Mouse (Mus musculus): ENCODE results near the gene Krt33a. TPM values are rescaled to one million over a fixed set of nuclear protein-coding genes. Genes with fewer than 3 reads are reported as not detected.

Krt33a gene
- total and polyA plus RNA-seq, 3 experiments = not detected

GRCm38 (mm10) chr11:100047193-100047592, 31.2 kb upstream of the Krt33a start:
- no peaks in the 10 kb centered on the region for H3K27me3 ChIP-seq (ENCODE audit: control insufficient read depth in 1 of 2, insufficient read depth in 2 of 2, low read length in 2 of 2)
- no peak overlapping the region for H3K9ac ChIP-seq (ENCODE audit: control insufficient read depth, low read depth, low read length, poor library complexity, severe bottlenecking)

GRCm38 (mm10) chr11:100046303-100046866, 30.4 kb upstream of the Krt33a start:
- H3K4me1 ChIP-seq (ENCODE audit: control insufficient read depth in 1 of 2, insufficient read depth in 2 of 2, low read length in 2 of 2) = no peaks in the 10 kb centered on the region
- H3K79me2 ChIP-seq (ENCODE audit: control insufficient read depth, insufficient read depth, low read length, poor library complexity) = no peaks in the 10 kb centered on the region
- no peaks in the 10 kb centered on the region for H3K9me3 ChIP-seq (replicated peaks; ENCODE audit: insufficient read depth, low read length)
- H3K9ac ChIP-seq (ENCODE audit: control insufficient read depth, low read depth, low read length, poor library complexity, severe bottlenecking) = no peak overlapping the region
- no peak overlapping the region for H3K27ac ChIP-seq (ENCODE audit: control insufficient read depth, low read depth, low read length)
- no peaks in the 10 kb centered on the region for H3K36me3 ChIP-seq (ENCODE audit: control insufficient read depth in 1 of 2, insufficient read depth in 2 of 2, low read length in 2 of 2)
- DNase-seq (ENCODE audit: low read depth, low spot score) = no peak
- TF ChIP-seq POLR2AphosphoS2 (IDR thresholded peaks at IDR 0.05; ENCODE audit: low read length) = no peak
- no peak for TF ChIP-seq MAZ (IDR thresholded peaks at IDR 0.05; ENCODE audit: low read depth, low read length)
- TF ChIP-seq HCFC1 (IDR thresholded peaks at IDR 0.05; ENCODE audit: low read depth, low read length) = no peak
- no peak for TF ChIP-seq BHLHE40 (IDR thresholded peaks at IDR 0.05; ENCODE audit: borderline replicate concordance, low read depth, low read length)
- no peak for TF ChIP-seq RCOR1 (IDR thresholded peaks at IDR 0.05; ENCODE audit: low read depth, low read length)
- no peaks in the 10 kb centered on the region for H3K27me3 ChIP-seq (ENCODE audit: control insufficient read depth in 1 of 2, insufficient read depth in 2 of 2, low read length in 2 of 2)
- no peak overlapping the region for H3K4me3 ChIP-seq (ENCODE audit: control insufficient read depth in 1 of 2, insufficient read depth in 1 of 2, low read depth in 2 of 2, low read length in 2 of 2)

More at GRCm38 (mm10) chr11:100047193-100047592, 31.2 kb upstream of the Krt33a start:
- no peaks in the 10 kb centered on the region for H3K79me2 ChIP-seq (ENCODE audit: control insufficient read depth, insufficient read depth, low read length, poor library complexity)
- H3K36me3 ChIP-seq (ENCODE audit: control insufficient read depth in 1 of 2, insufficient read depth in 2 of 2, low read length in 2 of 2) = no peaks in the 10 kb centered on the region
- H3K9me3 ChIP-seq (replicated peaks; ENCODE audit: insufficient read depth, low read length) = no peaks in the 10 kb centered on the region
- no peak for DNase-seq (ENCODE audit: low read depth, low spot score)
- TF ChIP-seq MAX (IDR thresholded peaks at IDR 0.05; ENCODE audit: low read length) (no peak), RCOR1 (IDR thresholded peaks at IDR 0.05; ENCODE audit: low read depth, low read length) (no peak), MAZ (IDR thresholded peaks at IDR 0.05; ENCODE audit: low read depth, low read length) (no peak), TBP (IDR thresholded peaks at IDR 0.05; ENCODE audit: low read depth, low read length) (no peak), CHD1 (IDR thresholded peaks at IDR 0.05; ENCODE audit: low read depth, low read length) (no peak), POLR2A (IDR thresholded peaks at IDR 0.05; ENCODE audit: control insufficient read depth in 1 of 2, insufficient read depth in 1 of 2, low read depth in 1 of 2, low read length in 2 of 2, poor library complexity in 1 of 2) (no peak), NRF1 (IDR thresholded peaks at IDR 0.05; ENCODE audit: insufficient read depth, low read depth, low read length, poor library complexity, severe bottlenecking) (no peak), USF2 (IDR thresholded peaks at IDR 0.05; ENCODE audit: borderline replicate concordance in 1 of 2, insufficient read depth in 1 of 2, low read depth in 1 of 2, low read length in 2 of 2) (no peak), NELFE (IDR thresholded peaks at IDR 0.05; ENCODE audit: low read depth, low read length) (no peak), TCF12 (IDR thresholded peaks at IDR 0.05; ENCODE audit: low read depth, low read length) (no peak), MYB (IDR thresholded peaks at IDR 0.05; ENCODE audit: low read depth, low read length) (no peak), RAD21 (IDR thresholded peaks at IDR 0.05; ENCODE audit: low read depth, low read length) (no peak), GABPA (IDR thresholded peaks at IDR 0.05; ENCODE audit: low read depth, low read length) (no peak)
- no peak overlapping the region for H3K4me3 ChIP-seq (ENCODE audit: control insufficient read depth in 1 of 2, insufficient read depth in 1 of 2, low read depth in 2 of 2, low read length in 2 of 2)
- no peak overlapping the region for H3K27ac ChIP-seq (ENCODE audit: control insufficient read depth, low read depth, low read length)
- H3K4me1 ChIP-seq (ENCODE audit: control insufficient read depth in 1 of 2, insufficient read depth in 2 of 2, low read length in 2 of 2) = no peaks in the 10 kb centered on the region
